Mouse (Mus musculus): Measurements from ENCODE around the gene Hnrnpul1.

Gene Hnrnpul1

DNA sequence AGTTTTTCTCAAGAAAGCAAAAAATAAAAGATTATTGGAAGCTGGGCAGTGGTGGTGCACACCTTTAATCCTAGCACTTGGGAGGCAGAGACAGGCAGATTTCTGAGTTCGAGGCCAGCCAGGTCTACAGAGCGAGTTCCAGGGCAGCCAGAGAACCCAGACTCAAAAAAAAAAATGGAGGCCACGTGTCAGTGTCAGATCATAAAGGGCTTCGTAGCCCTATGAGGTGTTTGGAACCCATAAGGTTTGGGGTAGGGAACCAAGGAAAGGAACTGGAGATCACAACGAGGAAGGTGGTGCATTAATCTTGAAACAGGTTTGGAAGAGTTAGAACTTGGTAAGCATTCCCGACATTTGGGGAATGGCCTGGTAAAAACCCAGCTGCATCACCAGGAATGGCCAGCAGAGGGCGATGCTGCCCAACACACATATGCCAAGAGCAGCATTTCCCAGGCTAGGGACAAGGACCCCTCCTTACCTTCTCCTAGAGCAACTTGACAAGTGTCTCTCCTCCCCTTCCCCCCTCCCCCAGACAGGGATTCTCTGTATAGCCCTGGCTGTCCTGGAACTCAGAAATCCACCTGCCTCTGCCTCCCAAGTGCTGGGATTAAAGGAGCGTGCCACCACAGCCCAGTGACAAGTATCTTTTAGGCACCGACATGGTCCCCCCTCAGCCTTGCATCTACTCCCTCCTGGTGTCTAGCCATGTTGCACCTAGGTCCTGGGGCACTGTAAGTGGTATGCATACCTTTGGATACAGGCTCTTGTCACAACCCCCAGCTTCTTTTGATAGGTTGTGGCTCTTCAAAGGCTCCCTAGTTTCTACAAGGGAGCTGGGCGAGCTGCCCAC, 34.6 kb downstream of the Hnrnpul1 start:
- DNase-seq (ENCODE audit: low read depth, low spot score), result peak; percentile 87

DNA sequence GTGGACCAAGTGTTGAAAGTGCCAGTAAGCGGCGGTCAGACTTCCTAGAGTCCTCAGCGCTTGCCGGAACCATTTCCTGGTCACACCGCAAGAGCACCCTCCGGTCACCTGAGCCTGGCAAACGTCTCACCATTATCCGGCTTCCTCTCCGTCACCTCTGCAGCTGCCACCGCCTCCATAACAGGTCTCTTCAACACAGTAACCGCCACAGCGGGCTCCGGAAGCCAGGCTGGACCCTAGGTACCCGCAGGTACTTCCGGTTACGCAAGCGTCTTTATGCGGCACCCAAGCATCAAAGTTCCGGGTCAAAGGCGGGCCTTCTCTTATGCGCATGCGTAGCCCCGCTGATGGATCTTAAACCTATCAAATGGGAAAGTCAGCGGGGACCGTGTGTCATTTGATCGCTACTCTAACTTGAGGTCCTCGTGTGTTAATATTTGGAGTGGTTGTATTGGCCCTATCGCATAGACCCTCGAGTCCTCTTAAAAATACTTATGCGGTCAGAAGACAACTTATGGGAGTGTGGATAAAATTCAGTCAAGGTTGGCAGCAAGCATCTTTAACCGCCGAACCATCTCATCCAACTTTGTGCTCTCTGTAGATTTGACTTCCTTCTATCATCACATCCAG, 35.7 kb downstream of the Hnrnpul1 start, which contains the start of gene Ccdc97:
Gene Ccdc97 (minus strand): TSS at position 301 of the 630 bp plus-strand sequence.
- peak; percentile 95 for DNase-seq (ENCODE audit: low read depth, low spot score)

DNA sequence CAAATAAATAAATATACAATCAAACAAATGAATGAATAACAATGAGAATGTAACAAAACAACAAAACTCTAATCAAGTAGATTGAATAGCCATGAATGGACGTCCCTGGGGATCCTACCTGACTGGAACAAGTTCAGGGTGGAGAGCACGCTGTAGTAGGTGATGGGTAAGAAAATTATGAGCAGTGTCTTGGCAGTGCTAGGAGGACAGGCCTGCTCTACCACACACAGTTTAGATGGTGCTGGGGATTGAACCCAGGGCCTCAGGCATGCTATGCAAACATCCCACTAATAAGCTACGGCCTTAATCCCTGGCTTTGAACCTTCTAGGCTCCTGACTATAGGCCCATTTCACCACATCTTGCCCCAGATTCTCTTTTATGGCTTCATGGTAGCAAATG, 37.1 kb downstream of the Hnrnpul1 start:
- DNase-seq (ENCODE audit: low read depth, low spot score), result no peak

DNA sequence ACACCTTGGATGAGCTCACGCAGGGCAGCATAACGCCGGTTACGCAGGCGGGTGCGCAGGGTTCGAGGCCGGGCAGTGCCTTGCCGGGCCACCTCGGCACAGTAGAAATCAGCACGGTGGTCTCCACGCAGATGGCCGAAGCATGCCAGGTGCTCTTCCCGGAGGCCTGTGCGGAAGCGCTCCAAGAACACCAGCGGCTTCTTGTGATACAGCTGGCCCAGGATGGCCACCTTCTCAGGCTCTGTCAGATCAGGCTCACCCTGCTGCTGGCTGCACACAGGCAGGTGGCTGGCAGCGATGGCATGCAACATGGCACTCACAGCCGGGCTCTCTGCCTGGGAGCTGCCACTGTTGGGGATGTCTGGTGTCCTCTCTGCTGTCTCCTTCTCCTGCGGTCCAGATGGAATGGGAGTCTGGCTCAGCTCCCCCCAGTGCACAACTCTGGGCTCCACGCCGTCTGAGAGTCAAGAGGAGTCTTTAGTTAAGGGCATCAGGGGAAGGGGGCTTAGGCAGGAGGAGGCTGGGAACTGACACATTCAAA, 38.8 kb downstream of the Hnrnpul1 start:
- DNase-seq (ENCODE audit: low read depth, low spot score), result no peak

DNA sequence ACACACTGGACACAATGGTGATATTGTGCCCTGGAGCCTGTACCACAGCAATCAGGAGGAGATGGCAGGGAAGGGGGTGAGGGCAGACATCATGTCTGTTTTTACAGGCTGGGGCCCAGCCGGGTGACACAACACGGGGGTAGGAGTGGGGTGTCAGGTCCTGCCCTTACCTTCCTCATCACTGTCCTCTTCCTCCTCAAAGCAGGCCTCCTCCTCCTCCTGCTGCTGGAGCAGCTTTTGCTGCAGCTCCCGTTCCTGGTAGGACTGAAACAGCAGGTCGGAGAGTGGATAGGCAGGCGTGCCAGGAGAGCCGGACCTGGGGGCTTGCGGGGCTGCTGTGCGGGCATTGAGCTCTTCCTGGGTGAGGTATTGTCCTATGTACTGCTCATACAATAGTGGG, 40.0 kb downstream of the Hnrnpul1 start:
- no peak for DNase-seq (ENCODE audit: low read depth, low spot score)

DNA sequence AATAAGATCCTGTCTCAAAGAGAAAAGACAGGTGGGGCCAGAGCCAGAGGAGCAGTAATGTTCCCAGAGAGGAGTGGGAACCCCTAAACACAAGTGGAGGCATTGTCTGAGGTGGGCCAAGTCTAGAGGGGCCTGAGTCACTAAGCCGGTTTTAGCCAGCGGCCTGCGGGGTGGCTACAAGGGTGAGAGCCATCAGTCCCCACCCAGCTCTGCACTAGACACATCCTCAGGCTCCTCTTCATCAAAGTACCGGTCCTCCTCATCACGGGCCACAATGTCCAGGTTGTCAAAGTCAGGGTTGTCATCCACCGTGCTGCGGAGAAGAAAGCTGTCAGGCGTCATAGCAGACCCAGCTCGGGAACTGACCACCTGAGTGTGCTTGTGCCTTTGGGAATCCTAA, 41.8 kb downstream of the Hnrnpul1 start:
- no peak for DNase-seq (ENCODE audit: low read depth, low spot score)

DNA sequence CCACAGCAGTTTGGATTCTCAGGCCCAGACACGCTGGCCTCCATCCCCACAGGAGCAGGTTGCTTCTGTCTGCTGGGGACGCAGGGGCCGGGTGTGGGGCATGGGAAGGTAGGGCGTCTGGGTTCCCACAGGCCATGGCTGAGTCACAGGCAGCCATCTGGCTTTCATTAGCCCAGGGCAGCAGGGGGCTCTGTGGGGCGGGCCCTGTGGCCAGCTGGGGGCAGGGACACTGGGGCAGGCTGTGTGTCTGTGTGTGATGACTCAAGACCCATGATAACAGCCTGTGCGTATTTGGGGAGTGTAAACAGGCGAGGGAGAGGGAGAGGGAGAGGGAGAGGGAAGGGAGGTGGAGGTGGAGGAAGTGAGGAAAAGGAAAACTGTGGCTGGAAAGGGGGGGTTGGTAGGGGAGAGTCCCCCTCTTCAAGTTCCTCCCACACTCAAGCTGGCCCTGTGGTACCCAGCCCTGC, 42.8 kb downstream of the Hnrnpul1 start:
- no peak for DNase-seq (ENCODE audit: low read depth, low spot score)

DNA sequence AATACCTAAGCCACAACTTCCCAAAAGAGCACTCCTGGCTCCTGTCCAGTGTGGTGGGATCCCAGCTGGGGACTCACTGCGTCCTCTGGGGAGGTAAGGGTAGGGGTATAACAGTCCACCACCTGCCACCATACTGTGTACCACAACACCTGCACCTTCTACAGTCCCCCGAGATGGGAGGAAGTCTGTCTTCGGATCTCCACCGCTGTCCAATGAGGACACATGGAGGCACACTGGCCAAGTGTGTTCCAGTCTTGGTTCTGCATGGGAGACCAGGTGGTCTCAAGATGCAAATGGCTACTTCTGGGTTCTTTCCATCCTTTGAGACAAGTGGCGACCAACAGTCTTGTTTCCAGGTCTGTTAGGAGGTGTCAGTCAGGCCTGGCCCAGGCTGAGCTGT, 43.4 kb downstream of the Hnrnpul1 start:
- no peak for DNase-seq (ENCODE audit: low read depth, low spot score)

DNA sequence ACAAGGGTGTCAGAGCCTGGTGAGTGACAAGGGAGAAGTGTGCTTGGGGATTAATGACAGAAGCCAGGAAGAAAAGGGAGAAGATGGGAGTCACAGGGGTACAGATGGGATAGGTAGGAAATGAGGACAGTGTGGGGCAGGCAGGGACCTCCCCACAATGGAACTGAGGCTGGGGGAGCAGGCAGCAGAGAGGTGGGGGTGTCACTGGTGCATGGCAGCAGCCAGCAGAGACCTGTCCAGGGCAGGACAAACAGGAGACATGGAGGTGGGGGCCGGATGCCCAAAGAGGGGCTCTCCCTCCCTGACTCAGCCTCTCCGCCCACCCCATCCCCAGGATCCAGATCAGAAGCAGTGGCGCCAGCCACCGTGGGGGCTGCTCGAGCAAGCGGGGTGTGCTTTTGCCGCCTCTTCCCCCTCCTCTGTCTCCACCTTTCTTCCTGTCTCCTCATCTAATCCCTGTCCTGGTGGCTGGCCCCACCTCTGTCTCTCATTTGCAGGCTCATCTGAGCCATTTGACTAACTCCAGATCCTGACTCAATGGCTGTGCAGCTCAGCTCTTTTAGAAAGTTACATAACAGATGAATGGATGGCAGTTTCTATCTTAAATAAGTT, 43.9 kb downstream of the Hnrnpul1 start:
- no peak for DNase-seq (ENCODE audit: low read depth, low spot score)

DNA sequence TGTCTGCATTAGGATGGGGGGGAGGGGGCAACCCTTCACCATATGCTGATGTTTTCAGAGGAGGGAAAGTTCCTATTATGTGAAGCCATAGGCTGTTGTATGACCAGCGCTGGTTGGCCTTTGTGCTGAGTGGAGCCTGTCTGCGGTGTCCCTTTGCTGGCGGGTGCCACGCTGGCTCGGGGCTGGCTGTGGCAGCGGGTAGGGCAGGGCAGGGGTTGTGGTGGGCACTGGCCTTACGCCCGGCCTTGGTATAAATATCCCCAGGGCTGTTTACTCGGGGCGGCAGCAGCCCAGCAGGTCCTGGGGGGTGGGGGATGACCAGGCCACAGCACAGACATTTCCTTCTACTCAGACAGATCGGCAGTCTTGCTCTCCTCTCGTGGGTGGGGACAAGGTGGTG, 44.6 kb downstream of the Hnrnpul1 start:
- DNase-seq (ENCODE audit: low read depth, low spot score), result no peak

DNA sequence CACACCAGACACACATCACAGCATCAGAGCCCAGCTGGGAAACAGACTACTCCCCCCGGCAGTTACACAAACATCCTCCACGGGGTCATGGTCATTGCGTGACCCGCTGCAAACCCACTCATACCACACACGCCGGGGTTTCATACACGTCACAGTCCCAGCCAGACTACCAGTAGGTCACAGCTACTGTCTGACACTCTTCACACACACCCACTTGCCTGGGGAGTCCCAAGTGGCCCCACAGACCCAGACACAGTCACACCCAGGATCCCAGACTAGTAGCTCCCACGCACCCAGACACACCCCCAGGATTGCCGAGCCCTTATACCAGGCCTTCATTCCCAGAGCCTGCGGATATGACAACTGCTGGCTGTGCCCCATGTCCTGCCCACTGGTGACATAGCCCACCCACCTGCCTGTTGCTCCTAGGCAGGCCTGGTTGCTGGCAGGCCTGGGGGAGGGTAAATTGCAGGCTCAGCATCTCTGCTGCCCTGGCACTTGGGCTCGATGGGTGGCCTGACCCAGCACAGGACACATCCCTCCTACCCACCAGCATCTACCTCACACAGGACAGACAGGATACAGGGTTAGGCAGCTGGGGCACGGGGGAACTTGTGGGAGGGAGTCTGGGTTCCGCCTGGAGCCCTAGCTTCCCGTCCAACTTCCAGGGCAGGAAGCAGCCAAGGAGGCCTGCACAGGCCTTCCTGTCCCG, 46.8 kb downstream of the Hnrnpul1 start:
- peak; percentile 46 for DNase-seq (ENCODE audit: low read depth, low spot score)

DNA sequence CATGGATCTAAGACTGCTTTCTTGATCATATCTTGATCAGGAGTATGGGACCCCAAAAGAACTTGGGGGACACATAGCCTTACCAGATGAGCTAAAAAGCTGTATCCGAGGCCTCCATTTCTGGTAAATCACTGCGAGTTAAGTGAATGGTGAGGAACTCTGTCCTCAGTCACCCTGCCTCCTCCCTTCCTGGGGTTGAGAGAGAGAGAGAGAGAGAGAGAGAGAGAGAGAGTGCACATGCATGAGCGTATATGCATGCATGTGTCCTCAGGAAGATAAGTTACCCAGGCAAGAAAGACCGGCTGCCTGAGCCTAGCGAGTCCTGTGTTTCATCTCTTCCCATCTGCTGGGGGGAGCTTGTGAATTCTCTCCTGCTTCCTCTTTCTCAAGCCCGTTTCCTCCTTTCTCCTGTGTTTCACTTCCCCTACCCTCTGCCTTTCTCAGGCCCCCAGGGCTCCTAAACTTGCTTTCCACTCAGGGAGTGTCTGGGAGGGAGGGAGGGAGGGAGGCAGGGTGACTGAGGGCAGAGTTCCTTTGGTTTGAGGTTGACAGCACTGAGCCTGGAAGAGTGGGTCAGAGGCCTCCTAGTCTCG, 47.9 kb downstream of the Hnrnpul1 start:
- no peak for DNase-seq (ENCODE audit: low read depth, low spot score)

DNA sequence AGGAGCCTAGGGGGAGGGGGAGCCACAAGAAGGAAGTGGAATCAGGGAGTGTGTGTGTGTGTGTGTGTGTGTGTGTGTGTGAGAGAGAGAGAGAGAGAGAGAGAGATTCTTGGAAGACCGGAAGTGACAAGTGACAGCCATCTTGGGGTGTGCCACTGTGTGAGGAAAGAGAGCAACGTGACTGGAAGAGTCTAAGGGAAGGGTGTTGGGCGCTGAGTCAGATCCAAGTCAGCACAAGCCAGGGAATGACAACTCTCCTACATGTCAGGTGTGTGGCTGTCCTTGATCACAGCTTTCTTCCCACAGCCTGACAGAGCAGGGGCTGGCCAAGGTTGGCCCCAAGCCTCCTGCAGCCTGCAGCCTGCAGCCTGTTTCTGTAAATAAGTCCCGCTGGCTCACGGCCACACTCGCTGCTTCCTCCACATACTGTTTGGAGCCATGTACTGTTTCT, 48.7 kb downstream of the Hnrnpul1 start:
- peak; percentile 39 for DNase-seq (ENCODE audit: low read depth, low spot score)

DNA sequence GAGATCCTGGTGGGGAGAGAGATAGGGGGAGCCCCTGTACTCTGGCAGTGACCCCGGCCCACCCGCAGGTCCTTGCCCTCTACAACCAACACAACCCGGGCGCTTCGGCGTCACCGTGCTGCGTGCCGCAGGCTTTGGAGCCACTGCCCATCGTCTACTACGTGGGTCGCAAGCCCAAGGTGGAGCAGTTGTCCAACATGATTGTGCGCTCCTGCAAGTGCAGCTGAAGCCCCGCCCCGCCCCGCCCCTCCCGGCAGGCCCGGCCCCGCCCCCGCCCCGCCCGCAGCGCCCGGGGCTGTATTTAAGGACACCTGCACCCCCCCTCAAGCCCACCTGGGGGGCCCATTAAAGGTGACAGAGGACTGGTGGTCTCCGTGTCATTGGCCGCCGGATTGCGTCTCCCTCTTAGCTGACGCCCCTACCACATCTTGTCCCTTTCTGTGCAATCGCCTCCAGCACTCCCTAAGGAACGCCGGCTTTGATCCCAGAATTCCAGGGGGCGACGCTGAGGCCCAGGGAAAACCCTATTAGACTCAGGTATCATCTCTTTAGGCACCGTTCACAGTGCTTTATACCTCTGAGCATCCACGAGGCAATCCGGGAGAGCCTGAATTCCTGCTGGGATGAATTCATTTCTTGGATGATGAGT, 49.7 kb downstream of the Hnrnpul1 start:
- peak; percentile 59 for DNase-seq (ENCODE audit: low read depth, low spot score)

DNA sequence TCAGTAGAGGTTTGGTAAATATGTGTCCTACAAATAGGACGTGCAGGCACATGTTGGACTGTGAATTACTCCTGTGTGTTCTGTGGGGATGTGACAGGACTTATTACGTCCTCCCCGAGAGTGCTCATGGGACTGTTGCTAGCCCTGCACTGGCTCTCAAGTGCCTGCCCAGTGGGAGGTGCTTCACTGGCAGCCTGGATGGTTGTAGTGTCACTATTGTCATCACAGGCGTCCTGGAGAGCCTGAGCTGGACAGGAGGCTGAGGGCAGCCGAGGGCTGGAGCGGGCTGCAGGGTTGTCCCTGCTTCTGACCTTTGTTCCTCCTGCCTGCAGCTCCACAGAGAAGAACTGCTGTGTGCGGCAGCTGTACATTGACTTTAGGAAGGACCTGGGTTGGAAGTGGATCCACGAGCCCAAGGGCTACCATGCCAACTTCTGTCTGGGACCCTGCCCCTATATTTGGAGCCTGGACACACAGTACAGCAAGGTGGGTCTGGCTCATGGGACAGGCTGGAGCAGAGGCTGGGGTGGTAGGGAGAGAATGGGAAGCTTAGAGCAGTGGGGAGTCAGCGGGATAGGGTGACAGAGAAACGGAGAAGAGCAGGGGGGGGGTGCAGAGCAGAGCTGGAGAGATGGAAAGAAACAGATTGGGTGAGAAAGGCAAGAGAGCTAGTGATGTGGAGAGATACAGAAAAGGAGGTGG, 50.6 kb downstream of the Hnrnpul1 start:
- DNase-seq (ENCODE audit: low read depth, low spot score), result no peak

DNA sequence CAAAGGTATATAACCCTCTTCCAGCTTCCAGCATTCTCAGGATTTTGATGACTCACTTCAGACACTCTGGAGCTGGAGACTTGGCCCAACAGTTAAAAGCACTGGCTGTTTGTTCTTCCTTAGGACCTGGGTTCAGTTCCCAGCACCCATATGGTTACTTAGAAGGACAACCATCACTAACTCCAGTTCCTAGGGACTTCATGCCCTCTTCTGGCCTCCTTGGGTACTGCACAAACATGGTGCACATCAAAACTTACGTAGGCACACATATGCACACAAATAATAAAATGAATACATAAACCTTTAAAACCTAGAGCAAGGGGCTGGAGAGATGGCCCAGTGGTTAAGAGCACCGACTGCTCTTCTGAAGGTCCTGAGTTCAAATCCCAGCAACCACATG, 52.2 kb downstream of the Hnrnpul1 start:
- peak; percentile 58 for DNase-seq (ENCODE audit: low read depth, low spot score)

DNA sequence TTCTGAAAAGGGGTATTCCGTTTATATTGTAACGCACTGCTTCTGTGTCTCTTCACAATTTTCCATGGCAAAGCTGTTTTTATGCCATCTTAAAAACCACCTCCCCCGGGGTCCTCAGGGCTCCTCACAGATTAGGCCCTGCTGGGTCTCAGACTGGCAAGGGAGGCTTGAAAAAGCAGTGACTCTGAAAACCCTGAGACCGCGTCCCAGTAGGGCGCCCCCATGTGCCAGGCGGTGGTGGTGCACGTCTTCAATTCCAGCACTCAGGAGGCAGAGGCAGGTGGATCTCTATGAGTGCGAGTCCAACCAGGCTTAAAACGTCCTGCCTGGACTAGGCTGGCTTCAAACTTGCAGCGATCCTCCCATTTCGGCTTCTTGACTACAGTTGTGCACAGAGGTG, 53.8 kb downstream of the Hnrnpul1 start:
- peak; percentile 83 for DNase-seq (ENCODE audit: low read depth, low spot score)

DNA sequence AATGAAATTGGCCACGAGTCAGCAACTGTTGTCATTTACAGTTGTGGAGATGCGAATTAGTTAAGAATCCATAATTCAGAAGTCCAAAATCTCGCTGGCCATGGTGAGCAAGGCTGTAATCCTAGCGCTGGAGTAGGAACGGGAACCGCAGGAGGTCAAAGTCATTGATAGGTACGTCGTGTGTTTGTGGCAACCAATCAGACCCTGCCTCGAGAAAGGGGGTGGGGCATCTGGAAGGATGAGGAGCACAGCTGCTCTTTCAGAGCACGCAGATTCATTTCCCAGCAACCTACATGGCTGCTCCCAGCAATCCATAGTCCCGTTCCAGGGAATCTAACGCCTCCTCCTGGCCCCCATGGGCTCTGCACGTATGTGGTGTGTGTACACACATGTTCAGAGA, 54.7 kb downstream of the Hnrnpul1 start:
- peak; percentile 95 for DNase-seq (ENCODE audit: low read depth, low spot score)

DNA sequence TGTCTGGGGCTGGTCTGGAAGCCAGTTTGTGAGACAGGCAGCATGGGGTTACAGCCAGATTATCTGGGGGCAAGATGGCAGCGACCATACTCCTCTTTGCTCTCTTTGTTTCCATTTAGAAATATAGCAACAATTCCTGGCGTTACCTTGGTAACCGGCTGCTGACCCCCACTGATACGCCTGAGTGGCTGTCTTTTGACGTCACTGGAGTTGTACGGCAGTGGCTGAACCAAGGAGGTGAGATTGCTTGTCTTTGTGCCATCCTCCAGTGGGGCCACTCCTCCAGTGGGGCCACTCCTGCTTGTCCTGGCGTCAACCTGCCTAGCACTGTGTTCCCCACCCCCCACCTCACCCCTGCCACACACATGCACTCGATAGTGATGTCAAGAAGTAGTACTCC, 60.5 kb downstream of the Hnrnpul1 start:
- no peak for DNase-seq (ENCODE audit: low read depth, low spot score)

DNA sequence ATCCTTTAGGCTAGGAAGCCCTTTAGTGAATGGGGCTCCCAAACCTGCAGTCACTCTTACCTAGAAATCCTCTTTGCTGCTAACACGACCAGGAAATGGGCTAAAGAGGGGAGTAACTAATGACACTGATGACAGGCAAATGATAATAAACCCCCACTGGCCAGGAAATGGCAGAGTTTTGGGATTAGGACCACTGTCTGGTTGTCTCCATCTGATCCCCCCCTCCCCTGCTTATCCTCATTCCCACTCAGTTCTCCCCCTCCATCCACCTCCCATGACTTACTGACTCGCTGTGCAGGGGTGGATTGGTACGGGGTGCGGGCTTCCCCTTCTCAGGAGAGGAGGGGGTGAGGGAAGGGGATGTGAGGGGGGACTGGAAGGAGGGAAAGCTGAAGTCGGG, 64.5 kb downstream of the Hnrnpul1 start:
- no peak for DNase-seq (ENCODE audit: low read depth, low spot score)
